Mouse (Mus musculus) lung, adult 10 weeks (tissue): ENCODE measurements around the gene Zc3h7b. TPM values are rescaled to one million over a fixed set of nuclear protein-coding genes. Genes with fewer than 3 reads are reported as not detected.

Experiments used
- polyA plus RNA-seq: library from polyadenylated mRNA; stranded (reverse); fragments of 350-450 nt; fragmentation: Illumina TruSeq; extraction: RNeasy Lipid Tissue Mini Kit (QIAGEN cat#74804); gene quantifications from one replicate; pipeline ENCODE4 v1.2.3, GENCODE M21; 2014; ENCODE audit warnings: low read depth, low replicate concordance; ENCODE audit not compliant: insufficient read depth

The Zc3h7b gene
- polyA plus RNA-seq, result 18.3 TPM

DNA sequence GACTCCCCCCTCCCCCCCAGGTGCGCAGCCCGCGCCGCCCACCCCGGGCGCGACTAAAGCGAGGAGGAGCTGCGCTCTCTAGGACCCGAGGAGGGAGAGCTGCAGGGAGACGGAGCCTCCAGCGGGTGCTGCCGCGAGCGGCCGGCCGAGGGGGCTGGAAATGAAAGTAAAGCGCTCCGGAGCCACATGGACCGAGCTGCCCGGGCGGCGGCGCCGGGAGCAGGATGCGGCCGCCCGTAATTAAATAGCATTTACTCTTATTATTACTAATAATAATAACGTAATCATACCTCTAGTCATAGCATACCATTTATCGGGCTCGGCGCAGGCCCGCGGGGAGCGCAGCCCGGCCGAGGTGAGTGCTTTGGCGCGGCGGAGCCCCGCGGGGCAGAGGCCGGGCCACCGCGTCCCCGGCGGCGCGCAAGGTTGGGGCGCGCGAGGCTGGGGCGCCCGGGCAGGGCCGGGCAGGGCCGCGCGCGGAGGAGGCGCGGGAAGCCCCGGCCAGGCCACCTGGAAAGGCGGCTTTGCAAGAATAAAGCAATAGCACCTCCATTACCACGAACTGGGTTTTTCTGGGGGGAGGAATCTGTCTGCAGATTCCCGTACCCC is at the start of gene Zc3h7b, which contains the start of gene Rangap1:
TSS of gene Zc3h7b (plus strand) at position 66 of the 609 bp plus-strand sequence.
TSS of gene Rangap1 (minus strand) at position 539 of the 609 bp plus-strand sequence.

DNA sequence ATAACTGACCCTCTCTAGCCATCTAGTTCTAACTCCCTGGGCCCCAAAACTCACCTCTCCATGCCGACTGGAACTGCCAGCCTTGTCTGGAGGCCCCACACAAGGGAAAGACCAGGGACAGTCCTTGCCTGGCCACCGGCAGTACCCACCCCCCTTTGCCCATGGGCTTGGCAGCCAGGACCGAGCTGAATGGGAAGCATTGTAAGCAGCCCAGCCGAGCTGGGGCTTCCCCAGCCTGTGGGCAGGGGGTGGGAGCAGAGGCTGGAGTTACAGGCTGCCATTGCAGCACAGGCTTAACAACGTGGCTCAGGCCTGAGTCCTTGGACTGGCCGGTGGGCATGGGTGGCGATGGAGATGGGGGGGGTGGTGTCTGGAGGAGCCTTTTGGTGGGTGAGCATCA is 47.7 kb upstream of the Zc3h7b start, which contains the start of gene Chadl:
TSS of gene Chadl (minus strand) at position 113 of the 400 bp plus-strand sequence.

DNA sequence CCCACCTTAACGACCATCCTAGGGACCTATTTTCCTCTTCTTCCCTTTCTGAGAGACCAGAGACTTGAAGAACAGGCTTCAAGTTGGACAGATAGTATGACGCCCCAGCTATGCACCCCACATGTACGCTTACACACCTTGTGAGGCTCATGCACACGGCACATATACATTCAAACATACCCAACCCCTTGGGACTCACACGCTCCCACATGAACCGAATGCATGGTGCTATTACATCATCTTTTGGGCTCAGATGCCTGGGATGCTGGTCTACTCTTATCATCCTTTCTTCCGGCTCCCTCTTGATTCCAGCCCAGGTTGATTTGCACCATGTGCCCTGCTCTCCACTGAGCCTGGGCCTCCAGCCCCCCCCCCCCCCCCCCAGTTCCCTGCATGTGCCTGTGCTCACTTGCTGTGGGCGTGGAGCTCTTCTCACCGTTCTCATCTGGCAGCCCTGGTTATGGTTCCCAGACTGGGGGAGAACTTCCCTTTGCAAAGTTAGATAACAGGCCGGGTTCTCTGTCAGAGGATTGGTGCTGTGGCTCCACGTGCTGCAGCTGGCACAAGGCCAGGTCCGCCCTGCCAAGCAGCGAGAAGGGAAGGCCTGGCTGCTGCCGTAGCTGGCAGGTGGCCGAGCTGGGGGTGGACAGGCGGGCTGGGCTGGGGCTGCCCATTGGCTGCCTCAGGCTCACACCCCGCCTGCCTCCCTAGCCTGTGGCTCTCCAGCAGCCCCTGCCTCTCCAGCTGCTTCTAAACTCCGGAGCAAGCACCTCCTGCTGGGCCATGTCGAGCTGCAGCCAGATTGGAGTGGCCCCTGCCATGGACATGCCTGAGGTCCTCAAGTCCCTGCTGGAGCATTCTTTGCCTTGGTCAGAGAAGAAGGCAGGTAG is 57.4 kb downstream of the Zc3h7b start, which contains the start of gene Tef:
TSS of gene Tef (plus strand) at position 421 of the 890 bp plus-strand sequence.

Other genes starting within 250 kb of the Zc3h7b start
- 7.2 TPM for gene Ep300, start 159.7 kb upstream of the Zc3h7b start, polyA plus RNA-seq
- 8.0 TPM for gene L3mbtl2, start 81.2 kb upstream of the Zc3h7b start, polyA plus RNA-seq
- gene Chadl, start 47.8 kb upstream of the Zc3h7b start, polyA plus RNA-seq, result 1.7 TPM
- 25.6 TPM for gene Rangap1, start 473 bp downstream of the Zc3h7b start, polyA plus RNA-seq
- gene Tef, start 57.4 kb downstream of the Zc3h7b start, polyA plus RNA-seq, result 35.0 TPM
- 12.8 TPM for gene Tob2, start 113.7 kb downstream of the Zc3h7b start, polyA plus RNA-seq
- 55.8 TPM for gene Phf5a, start 126.9 kb downstream of the Zc3h7b start, polyA plus RNA-seq
- 86.1 TPM for gene Aco2, start 127.3 kb downstream of the Zc3h7b start, polyA plus RNA-seq
- gene Polr3h, start 181.2 kb downstream of the Zc3h7b start, polyA plus RNA-seq, result 10.8 TPM
- gene Csdc2, start 191.7 kb downstream of the Zc3h7b start, polyA plus RNA-seq, result 3.1 TPM
- gene Pmm1, start 215.9 kb downstream of the Zc3h7b start, polyA plus RNA-seq, result 27.0 TPM
- gene 1700029P11Rik, start 235.5 kb downstream of the Zc3h7b start, polyA plus RNA-seq, result not detected
- gene Xrcc6, start 242.8 kb downstream of the Zc3h7b start, polyA plus RNA-seq, result 16.5 TPM